Mouse (Mus musculus) heart, postnatal 0 days (tissue): ENCODE data around the gene Trim2.

Experiments used
- CTCF ChIP-seq: IDR thresholded peaks from 2 replicates; pipeline ENCODE4 v1.5.1; 2016; ENCODE audit warnings: antibody characterized with exemption, control low read depth, low read depth
- EP300 ChIP-seq: IDR thresholded peaks from 2 replicates; pipeline ENCODE4 v1.6.1; 2016; ENCODE audit warnings: antibody characterized with exemption, low read depth

- TF ChIP-seq CTCF (no peak), EP300 (no peak)
These were observed 74.4 kb downstream of the Trim2 start for GRCm38 (mm10) chr3:84232312-84232711.
